Mouse (Mus musculus): ENCODE data around the gene Tmem41a.

- TF ChIP-seq POLR2A (IDR thresholded peaks at IDR 0.05; ENCODE audit: low read depth, low read length) = no peak
- TF ChIP-seq GABPA (IDR thresholded peaks at IDR 0.05; ENCODE audit: insufficient replicate concordance, low read depth, low read length) = no peak
- TF ChIP-seq CTCF (conservative IDR thresholded peaks at IDR 0.05 in 1 of 2, IDR thresholded peaks at IDR 0.05 in 1 of 2; ENCODE audit: low read depth in 2 of 2, low read length in 2 of 2) = no peak
- no peak for TF ChIP-seq MAX (IDR thresholded peaks at IDR 0.05; ENCODE audit: low read length)
- TF ChIP-seq USF2 (conservative IDR thresholded peaks at IDR 0.05; ENCODE audit: low read depth, low read length) = no peak
- TF ChIP-seq PAX5 (IDR thresholded peaks at IDR 0.05; ENCODE audit: low read length) = no peak
- TF ChIP-seq UBTF (IDR thresholded peaks at IDR 0.05; ENCODE audit: low read depth, low read length) = no peak
- no peak for TF ChIP-seq JUN (IDR thresholded peaks at IDR 0.05; ENCODE audit: insufficient read depth, low read depth, low read length)
These were observed 40.6 kb upstream of the Tmem41a start for GRCm38 (mm10) chr16:21987956-21988355.
